Mouse (Mus musculus) v-Abl transformed pro-B cells (cell line): ENCODE data around the gene Mapt.
"Not testable (repeated sequence)": the region's sequence is repeated elsewhere in the genome, so short reads cannot be mapped to it uniquely, and the experiment has no call there.

Source experiments
- in situ Hi-C, 2 experiments: fragments of 400-800 bp; cut with MboI; formaldehyde crosslinking; loops; one replicate each; pipeline ENCODE4 v1.15.1; 2025; ENCODE audit not compliant: unreplicated experiment in 2 of 2

Mapt gene

GRCm38 (mm10) chr11:104232141-104233061, 1.2 kb downstream of the Mapt start:
- in situ Hi-C loops = no loop called here

GRCm38 (mm10) chr11:104233101-104233500, 1.9 kb downstream of the Mapt start:
- in situ Hi-C loops = no loop called here

- in situ Hi-C loops = no loop called here
Observed at GRCm38 (mm10) chr11:104233574-104234206, 2.5 kb downstream of the Mapt start.

GRCm38 (mm10) chr11:104234680-104235079, 3.5 kb downstream of the Mapt start:
- in situ Hi-C loops = no loop called here

GRCm38 (mm10) chr11:104235881-104236280, 4.7 kb downstream of the Mapt start:
- in situ Hi-C loops = no loop called here

GRCm38 (mm10) chr11:104237226-104237625, 6.0 kb downstream of the Mapt start:
- in situ Hi-C loops = no loop called here

GRCm38 (mm10) chr11:104237958-104238747, 7.0 kb downstream of the Mapt start:
- in situ Hi-C loops = no loop called here

- in situ Hi-C loops = not testable (repeated sequence)
Observed at GRCm38 (mm10) chr11:104245478-104245877, 14.3 kb downstream of the Mapt start.

- in situ Hi-C loops = no loop called here
Observed at GRCm38 (mm10) chr11:104246171-104246694, 15.0 kb downstream of the Mapt start.

GRCm38 (mm10) chr11:104247141-104247717, 16.0 kb downstream of the Mapt start:
- in situ Hi-C loops = no loop called here

GRCm38 (mm10) chr11:104249420-104249819, 18.2 kb downstream of the Mapt start:
- in situ Hi-C loops = no loop called here

GRCm38 (mm10) chr11:104251121-104251520, 19.9 kb downstream of the Mapt start:
- in situ Hi-C loops = no loop called here

GRCm38 (mm10) chr11:104252094-104252493, 20.9 kb downstream of the Mapt start:
- in situ Hi-C loops = no loop called here

- in situ Hi-C loops = no loop called here
Observed at GRCm38 (mm10) chr11:104254408-104255039, 23.3 kb downstream of the Mapt start.

- in situ Hi-C loops = no loop called here
Observed at GRCm38 (mm10) chr11:104256179-104256578, 25.0 kb downstream of the Mapt start.

- in situ Hi-C loops = no loop called here
Observed at GRCm38 (mm10) chr11:104258991-104259390, 27.8 kb downstream of the Mapt start.

GRCm38 (mm10) chr11:104264683-104265082, 33.5 kb downstream of the Mapt start:
- in situ Hi-C loops = no loop called here

GRCm38 (mm10) chr11:104265669-104266068, 34.5 kb downstream of the Mapt start:
- in situ Hi-C loops = no loop called here

GRCm38 (mm10) chr11:104267380-104267779, 36.2 kb downstream of the Mapt start:
- in situ Hi-C loops = no loop called here

GRCm38 (mm10) chr11:104269385-104269822, 38.2 kb downstream of the Mapt start:
- in situ Hi-C loops = no loop called here
